Mouse (Mus musculus): ENCODE measurements around the gene Gm10382.
A peak's percentile ranks its signal among the peaks of the same experiment; 100 is the strongest.

The Gm10382 gene

DNA sequence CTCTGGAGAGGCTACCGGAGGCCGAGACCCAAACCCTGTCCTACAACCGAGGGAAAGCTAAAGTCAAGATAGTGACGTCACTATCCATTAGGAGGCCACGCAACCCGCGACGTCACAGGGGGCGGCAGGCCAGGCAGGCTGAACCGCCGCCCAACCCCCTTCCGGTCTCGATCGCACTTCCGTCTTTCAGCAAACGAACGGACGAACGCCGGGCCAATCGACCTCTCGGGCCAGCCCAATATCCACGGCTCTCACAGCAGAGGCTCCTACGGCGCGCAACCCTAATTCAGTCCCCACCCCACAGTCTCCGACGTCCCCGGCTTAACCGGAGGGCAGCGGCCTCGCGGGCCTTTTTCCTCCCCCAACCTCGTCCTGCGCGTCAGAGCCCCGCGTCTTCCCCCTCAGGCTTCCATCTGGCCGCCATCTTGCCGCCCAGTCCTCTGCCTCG lies at the start of gene Gm10382:
Gm10382 (plus strand) TSS at position 192 of the 448 bp plus-strand sequence.
- peak; percentile 90 for DNase-seq (ENCODE audit: low spot score)

DNA sequence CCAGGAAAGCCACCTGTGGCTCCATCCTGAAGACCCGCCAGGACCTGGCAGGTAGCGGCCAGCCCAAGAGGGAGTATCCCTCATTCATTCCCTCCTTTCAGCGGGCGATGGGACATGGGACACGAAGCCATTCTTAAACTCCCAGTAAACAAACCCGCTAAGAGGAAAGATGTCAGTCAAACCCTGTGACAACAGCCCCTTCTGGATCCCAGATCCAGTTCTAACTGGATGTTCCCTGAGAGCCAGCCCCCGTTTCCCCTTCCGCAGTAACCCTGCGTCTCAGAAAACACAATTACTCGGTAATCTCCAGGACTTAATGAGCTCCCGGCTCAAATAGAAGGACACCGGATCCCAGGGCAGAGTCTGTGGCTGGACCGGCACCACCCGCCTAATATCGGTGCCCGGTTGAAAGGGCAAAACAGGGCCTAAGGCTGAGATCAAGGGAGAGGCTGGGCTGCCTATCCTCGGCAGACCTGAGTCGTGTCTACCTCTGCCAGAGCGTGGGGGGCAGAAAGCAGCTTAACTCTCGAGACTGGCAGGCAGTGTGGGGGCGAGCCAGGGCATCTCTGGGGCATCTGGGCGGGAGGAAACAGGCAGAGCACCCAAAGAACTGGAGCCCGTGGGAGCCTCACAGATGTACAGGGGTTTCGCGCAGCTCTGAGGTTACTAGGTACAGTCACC lies 49.1 kb upstream of the Gm10382 start:
- DNase-seq (ENCODE audit: low spot score) = peak; percentile 38

DNA sequence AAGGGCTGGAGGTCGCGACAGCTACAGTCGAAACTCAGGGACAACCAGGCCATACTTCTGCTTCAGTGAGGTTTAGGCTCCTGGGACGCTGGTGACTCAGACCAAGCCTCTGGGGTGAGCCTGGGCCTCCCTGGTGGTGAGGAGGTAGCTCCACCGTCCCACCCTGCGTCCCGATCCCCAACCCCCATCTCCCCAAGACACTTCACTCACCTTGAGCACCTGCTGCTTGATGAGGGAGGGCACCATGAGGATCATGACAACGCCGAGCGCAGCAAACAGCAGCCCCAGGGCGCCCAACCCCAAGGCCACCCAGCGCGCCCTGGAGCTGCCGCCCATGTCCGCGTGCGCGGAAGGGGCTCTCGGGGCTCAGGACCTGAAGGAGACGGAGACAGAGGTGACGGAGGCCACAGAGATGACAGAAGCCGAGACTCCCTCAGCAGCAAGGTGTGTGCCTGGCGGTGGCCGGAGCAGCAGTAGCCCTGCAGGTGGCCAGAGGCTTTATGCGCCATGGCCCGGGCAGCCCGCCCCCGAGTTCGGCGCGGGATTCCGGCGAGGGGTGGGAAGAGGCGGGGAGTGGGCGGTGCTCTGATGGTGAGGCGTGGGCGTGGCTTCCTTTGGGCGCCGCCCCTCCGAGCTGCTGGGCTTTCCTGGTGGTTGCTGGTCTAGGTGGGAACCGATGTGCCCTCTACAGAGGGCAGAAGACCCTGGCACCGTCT lies 48.4 kb upstream of the Gm10382 start, which contains the start of gene Scarb1:
Scarb1 (minus strand) TSS at position 548 of the 716 bp plus-strand sequence.
- peak; percentile 90 for DNase-seq (ENCODE audit: low spot score)

DNA sequence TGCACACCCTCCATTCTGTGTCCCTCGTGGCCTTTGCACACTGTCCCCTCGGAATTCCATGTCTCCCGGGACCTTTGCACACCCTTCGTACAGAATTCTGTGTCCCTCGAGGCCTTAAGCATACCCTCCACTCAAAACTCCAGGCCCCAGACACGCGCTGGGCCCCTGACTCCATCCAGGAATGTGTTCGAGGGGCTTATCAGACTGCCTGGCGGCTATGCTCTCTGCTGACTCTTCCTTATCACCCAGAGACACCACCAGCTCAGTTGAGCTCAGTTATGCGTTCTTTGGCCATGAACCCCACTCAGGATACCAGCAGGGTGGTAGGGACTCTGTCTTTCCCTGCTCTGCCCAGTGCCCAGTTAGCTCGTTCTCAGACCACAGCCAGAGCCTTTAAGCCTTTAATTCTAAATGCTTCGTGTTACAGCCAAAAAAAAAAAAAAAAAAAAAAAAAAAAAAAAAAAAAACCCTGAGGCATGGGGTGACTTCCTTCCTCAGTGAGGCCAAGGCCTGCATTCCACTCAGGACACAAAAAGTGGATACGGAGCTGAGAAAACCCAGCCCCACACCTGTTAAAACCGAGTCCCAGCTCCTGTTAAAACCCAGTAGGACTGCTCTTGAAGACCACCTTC lies 47.5 kb upstream of the Gm10382 start:
- no peak for DNase-seq (ENCODE audit: low spot score)

DNA sequence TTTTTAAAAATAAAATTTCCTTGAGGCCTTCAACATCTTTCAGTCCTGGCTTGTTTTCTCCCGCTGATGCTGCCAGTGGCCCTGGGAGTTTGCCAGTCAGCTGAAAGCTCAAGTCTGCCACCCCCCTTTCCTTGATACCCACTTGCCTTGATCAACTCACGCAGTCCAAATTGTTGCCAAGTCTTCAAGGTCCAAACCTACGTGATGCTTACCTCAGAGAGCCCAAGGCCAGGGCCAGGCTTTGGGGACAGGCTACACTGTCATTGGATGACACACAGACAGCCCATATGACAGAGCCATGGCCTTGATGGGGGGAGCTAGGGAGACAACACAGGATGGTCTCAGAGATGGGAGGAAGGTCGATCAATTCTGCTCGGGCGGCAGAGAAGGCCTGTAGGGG lies 44.8 kb upstream of the Gm10382 start:
- DNase-seq (ENCODE audit: low spot score) = no peak

DNA sequence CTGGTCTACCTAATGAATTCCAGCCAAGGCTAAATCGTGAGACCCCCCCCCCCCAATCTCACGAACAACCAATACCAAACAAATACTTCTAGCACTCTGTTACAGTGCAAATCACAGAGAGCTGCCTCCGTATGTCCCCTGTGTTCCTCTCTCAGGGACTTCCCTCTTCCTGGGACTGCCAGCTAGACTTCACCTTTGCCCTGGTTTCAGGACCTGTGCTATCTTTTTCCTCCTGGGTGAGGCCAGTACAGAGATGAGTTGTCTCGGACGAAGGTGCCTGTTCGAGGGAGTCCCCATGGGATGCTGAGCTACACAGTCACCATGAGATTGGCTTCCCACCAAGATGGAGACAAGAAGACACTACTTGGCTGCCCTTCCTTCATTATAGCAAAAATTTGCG lies 41.1 kb upstream of the Gm10382 start:
- DNase-seq (ENCODE audit: low spot score) = no peak

DNA sequence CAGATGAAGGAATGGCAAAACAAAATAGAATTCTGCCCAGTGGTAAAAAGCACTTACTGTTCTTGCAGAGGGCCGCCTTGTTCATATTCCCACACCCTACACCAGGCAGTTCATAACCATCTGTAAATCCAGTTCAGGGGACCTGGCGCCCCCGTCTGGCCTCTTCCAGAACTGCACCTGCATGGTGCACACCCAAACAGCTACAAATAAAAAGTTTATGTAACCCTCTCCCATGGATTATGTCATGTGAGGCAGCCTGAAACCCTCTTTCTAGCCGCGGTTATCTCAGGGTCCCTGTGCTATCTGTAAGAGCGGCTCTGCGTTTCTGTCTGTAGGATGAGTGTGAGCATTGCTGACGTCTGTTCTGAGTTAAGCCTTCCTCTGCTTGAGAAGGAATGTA lies 40.6 kb upstream of the Gm10382 start:
- DNase-seq (ENCODE audit: low spot score) = peak; percentile 59

DNA sequence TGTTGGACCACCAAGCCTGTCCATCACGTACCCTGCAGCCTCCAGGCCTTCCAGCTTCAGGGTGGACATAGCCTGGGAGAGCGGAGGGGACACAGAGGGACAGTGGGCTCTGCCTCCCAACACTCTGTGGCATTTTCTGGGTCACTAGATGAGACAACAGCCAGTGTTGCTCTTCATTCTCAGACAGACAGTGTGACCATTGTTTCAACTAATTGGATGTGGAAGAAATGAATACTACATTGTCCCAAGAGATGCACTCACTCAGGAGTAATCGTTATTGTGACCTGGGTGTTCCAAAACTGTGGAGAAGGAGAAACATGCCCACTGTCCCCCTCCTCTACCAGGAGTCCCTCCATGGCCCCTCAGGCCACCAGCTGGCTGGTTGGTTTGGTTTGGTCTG lies 39.7 kb upstream of the Gm10382 start:
- DNase-seq (ENCODE audit: low spot score) = no peak

DNA sequence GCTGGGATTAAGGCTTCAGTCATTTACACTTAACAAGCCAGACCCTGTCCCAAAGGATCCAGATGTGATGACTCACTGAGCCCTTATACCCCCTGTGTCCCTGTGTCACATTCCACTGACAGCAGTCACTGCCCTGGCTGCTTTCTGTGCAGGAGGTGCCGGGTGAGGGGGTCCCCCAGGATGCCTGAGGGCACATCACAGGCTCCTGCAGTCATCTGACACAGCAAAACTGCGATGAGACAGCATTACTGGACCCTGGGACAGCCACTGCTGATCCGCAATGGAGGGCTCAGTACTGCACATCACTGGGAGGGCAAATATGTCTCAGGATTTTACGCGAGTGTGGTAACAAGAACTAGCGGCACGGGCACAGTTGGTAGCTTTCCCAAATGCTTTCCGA lies 38.1 kb upstream of the Gm10382 start:
- no peak for DNase-seq (ENCODE audit: low spot score)

DNA sequence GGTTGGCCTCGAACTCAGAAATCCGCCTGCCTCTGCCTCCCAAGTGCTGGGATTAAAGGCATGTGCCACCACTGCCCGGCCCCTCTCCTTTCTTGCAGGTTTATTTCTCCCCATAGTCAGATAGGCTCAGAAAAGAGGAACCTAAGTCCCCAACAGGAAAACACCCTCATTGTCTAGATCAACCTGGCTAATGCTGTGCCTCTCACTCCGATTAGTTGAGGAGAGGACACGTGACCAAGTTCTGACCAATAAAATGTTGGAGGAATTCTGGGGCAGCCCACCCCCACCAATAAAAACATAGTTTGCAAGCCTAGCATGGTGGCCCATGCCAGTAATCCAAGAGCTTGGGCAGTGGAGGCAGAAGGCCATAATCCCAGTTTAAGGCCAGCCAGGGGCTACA lies 37.2 kb upstream of the Gm10382 start:
- no peak for DNase-seq (ENCODE audit: low spot score)

DNA sequence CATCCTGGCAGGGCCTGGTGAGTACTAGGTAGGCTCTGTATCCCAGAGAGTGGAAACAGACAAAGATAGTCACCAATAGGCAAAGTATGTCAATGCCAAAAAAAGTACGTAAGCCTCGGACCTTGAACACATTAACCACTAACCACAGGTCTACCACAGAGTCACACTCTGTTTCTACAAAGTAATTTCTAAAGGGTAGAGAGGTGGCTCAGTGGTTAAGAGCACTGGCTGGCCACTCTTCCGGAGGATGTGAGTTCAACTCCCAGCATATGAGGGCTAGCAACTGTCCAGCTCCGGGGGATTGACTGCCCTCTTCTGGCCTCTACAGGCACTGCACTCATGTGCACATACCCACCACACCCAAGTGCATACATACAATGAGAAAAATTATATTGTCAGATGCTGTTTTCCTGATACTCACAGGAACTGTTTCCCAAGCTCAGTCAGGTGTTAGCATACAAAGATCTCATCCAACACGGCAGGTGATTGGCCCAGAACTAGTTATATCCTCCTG lies 36.3 kb upstream of the Gm10382 start:
- no peak for DNase-seq (ENCODE audit: low spot score)

DNA sequence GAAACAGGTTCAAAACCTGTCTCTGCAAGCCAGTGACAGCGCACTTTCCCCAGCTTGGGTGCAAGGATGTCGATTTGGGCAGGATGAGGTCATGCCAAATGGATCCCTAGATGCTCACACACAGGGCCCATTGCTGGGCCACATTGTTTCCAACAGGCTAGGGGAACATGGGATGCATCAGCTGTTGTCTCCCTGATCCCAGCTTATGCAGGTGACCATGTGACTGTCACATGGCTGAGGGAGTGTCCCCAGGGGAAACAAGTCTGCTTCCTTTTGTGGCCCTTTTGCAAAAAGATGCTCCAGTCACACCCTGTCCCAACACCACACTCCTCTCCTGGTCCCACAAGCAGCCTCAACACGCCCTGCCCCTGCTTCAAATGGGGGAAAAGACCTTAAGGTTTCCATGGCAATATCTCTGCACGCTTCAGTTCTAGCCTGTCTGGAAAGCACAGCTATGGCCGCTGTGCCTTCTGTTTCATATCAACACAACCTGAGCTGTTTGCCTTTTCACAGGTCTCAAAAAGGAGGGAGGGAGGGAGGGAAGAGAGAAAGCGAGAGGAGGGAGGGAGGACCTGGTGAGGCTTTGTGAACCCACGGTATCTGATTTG lies 34.1 kb upstream of the Gm10382 start:
- DNase-seq (ENCODE audit: low spot score) = no peak

DNA sequence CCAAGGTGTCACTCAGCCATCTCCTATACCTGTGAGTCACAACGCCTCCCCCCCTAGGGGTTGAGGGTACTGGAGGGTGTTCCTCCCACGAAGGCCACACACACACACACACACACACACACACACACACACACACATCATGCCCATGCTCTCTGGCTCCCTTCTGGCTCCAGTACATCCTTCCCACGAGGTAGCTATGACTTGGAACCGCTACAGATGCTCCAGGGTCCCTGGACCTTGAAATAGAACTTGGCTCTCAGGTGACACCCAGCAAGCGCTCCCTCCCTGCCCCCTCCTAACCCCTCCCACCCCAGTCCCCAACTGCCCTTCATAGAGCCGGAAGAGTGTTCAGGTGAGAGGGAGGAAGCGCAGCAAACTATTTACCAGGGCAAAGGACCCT lies 33.5 kb upstream of the Gm10382 start:
- no peak for DNase-seq (ENCODE audit: low spot score)

DNA sequence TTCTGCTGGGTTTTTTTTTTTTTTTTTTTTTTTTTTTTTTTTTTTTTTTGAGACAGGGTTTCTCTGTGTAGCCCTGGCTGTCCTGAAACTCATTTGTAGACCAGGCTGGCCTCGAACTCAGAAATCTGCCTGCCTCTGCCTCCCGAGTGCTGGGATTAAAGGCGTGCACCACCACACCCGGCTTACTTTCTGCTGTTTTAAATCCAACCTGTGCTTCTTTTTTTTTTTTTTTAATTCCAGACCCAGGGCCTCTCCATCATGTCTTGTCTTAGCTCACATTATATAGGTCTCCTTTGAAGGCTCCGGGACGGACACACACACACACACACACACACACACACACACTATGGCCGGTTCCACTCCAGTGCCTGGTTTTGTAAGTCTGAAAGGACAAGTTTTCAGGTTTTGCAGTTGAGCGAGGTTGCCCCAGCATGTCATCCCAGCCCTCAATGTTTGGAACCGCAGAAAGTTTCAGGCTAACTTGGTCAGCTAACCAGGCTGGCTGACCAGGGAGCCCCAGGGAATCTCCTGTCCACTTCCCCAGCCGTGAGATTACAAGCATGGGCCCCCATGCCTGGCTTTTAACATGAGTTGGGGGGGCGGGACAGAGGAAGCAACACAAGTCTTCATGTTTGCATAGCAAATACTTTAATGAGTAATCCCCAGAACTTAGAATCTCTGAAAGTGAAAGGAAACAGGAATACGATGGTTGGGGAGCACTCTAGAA lies 31.4 kb upstream of the Gm10382 start:
- DNase-seq (ENCODE audit: low spot score) = no peak

DNA sequence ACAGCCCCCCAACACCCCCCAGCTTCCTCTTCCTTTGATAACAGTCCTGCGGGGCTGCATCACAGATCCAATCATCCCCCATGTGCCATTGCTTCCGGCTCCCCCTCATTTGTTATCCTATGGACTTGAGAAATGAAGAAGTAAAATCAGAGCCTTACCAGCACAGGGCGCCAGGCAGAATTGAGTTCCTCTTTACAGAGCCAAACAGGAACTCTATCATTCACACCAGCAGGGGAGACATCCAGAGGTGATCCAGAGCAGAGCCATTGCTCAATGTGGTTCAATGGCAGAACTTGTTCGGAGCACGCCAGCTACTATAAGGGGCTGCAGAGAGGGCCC lies 30.9 kb upstream of the Gm10382 start:
- peak; percentile 36 for DNase-seq (ENCODE audit: low spot score)

DNA sequence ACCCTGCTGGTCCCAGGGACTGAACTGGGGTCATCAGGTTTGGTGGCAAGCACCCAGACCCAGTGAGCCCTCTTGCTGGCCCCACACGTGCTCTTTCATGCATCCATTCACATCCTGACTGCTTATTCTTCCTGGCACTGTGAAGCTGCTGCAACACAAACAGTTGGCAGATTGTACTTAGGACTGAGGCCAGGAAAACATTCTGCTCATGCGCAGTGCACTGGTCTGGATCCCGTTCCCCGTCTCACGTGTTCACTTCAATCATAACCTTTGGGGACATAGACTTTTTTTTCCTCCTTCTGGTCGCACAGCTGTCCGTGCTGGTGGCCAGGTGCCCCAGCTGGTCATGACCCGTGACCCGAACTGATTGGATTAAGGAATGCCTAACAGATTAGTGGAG lies 28.6 kb upstream of the Gm10382 start:
- no peak for DNase-seq (ENCODE audit: low spot score)

DNA sequence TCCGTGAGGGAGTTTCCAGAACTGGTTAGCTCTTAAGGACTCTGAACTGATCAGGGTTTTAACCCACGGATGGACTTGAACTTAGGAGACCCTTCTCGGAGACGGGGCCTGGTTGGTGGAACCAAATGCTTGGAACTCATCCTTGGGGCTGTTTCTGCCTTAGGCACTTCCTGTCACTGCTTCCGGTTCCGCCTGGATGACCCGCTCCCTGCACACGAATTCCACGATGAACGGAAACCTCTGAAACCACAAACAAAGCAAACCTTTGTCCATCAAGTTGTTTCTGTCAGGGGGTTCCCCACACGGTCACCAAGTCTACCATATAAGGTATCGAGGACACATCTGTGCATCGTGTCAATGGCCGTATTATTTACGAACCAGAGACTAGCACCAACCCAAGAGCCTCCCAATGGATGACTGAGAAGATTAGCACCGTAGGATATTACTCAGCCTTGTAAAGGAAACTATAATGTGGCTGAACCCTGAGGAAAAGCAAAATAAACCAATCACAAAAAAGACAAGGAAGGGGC lies 28.1 kb upstream of the Gm10382 start:
- DNase-seq (ENCODE audit: low spot score) = no peak

DNA sequence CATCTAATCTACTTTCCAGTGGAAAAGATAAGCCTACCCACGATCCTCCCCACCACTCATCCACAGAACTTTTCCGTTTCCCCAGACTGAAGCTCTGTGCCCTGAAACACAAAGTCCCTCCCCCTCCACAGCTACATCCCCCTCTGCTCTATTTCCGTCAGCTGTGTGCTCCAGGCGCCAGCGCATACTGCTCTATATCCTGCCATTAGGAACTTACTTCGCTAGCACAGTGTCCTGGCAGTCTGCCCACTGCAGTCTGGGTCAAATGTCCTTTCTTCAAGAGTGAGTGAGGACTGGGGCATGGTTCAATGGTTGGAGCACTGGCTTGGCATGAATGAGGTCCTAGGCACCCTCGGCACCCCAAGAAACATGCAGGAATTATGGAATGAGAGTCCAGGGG lies 25.2 kb upstream of the Gm10382 start:
- no peak for DNase-seq (ENCODE audit: low spot score)

DNA sequence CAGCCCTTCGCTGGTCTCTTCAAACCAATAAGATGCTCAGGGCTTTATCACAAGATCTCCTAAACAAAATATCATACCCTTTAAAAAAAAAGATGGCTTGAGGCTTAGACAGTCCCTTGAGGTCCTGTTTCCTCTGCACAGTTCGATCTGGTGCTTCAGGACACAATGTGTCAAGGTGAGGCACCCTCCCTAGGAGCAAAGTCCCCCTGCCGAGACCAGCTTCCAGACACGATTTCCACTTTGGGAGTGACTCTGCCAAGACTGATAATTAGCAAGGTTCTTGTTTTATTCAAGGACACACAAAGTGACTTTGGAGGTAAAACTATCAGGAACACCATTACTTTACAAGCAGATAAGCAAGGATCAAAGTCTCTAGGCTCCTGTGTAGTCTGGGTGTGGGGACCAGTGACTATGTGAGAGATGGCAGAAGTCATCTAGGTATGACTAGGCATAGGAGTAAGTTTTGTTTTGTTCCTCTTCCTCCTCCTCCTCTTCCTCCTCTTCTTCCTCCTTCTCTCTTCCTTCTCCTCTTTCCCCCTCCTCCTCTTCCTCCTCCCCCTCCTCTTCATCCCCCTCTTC lies 24.2 kb upstream of the Gm10382 start:
- DNase-seq (ENCODE audit: low spot score) = no peak

DNA sequence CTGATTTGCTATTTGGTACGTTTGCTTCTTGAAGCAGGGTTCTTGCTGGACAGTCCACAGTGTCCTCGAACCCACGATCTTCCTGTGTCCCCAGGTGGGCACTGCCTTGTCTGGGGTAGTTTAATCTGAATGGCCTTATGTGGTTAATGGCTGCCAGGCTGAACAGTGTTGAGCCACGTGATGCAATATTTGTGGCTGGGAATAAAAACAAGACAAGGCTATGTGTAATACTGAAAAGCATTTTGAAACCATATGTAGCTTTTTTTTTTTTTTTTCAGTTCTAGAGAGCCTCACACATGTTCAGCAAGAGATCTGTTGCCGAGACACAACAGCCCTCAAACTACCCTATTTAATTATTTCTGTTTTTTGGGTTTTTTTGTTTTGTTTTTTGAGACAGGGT lies 21.0 kb upstream of the Gm10382 start:
- no peak for DNase-seq (ENCODE audit: low spot score)

DNA sequence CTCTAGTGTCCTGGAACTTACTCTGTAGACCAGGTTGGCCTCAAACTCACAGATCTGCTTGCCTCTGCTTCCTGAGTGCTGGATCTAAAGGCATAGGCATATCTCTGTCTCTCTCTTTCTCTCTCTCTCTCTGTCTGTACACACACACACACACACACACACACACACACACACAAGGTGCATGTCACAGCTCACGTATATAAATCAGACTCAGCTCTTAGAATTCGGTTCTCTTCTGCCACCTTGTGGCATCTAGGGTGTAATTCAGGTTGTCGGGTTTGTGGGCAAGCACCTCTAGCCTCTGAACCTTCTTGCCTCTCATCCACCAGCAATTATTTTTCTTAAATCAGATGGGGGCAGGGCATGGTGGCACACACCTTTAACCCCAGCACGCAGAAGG lies 20.6 kb upstream of the Gm10382 start:
- peak; percentile 79 for DNase-seq (ENCODE audit: low spot score)
